Mouse (Mus musculus) adrenal gland, postnatal 0 days (tissue): Measurements from ENCODE around the gene Kcnj16. TPM values are rescaled to one million over a fixed set of nuclear protein-coding genes. Genes with fewer than 3 reads are reported as not detected.

Experiments used
- polyA plus RNA-seq: library from polyadenylated mRNA; unstranded; fragments of >200 nt; fragmentation: Nextera tagmentation; extraction: Ambion mirVana; gene quantifications from 2 replicates; pipeline ENCODE4 v1.2.1, GENCODE M21; 2015

Kcnj16 gene
- polyA plus RNA-seq = 0.37 TPM in 1 of 2 replicates, not detected in the other

DNA sequence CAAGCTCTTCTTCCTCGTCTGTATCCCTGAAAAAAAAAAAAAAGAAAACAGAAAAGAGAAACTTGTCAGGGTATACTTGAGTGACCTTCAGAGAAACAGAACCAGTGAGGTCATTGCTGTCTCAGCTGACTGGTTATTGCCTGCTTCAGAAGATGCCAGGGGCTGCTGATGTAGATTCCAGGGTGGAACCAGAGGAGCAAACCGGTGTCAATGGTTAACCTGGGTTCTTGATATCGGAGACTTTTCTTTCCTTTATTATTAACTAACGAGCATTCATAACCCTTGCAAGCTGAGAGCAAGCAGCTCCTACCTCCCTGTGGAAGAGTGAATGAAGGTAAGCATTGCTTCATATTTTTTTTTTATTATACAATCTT, at the start of gene Kcnj16:
Kcnj16 (plus strand) TSS at position 272 of the 374 bp plus-strand sequence.

DNA sequence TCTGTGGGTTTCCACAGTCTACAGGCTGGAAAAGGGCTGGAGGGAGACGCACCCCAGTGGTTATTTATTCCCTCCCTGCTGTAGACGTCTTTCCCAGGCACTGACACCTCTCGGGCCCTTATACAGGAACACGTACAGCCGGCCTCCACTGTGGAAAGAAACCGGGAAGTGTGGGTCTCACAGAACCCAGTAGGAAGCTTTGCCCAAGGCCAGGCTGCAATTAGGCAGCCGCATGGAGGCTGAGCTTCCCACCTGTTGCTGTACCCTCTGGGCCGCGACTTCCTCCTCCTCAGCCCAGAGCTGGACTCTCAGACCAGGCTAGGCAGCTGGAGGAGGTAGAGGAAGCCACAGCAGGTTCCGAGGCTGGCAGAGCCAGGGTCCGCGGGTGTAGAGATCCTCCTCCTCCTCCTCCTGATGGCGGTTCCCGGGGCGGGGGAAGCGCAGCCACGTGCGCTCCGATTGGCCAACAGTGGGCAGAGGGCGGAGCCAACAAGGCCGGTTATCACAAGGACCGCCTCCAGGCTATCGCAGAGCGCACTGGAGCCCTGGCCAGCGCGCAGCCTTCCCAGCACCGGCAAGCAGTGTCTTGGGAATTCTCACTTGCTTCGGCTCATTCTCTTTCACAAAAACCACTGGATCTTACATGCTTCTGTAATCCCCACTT, 97.9 kb downstream of the Kcnj16 start, which contains the start of gene Kcnj2:
Kcnj2 (plus strand) TSS at position 530 of the 664 bp plus-strand sequence.

Other genes with a start within 250 kb of the Kcnj16 start
- 0.66 and 1.2 TPM in 2 replicates for gene Kcnj2, start 98.1 kb downstream of the Kcnj16 start, polyA plus RNA-seq